Mouse (Mus musculus): Measurements from ENCODE around the gene Cdsn. TPM values are rescaled to one million over a fixed set of nuclear protein-coding genes. Genes with fewer than 3 reads are reported as not detected.

Cdsn gene
- polyA plus RNA-seq, 1 experiment from 2014 or later: not detected

DNA sequence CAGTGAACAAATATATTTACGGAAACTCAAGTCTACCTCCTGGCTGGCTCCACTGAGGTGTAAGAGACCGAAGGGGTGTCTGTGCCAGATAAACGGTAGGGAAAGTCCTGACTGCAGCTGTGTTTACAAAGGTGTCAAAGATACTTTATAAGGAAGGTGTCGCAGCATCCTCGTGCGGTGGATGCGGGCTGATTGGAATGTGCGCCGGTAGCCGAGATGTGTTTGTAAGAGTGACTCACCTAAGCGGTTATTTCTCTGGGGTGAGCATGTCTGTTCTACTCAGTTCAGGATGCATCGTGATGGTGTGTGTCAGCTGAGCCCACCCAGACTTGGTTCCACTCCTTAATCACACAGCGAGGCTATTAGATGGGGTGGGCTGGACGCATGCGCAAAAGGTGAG is 39.8 kb downstream of the Cdsn start:
- H3K36me3 ChIP-seq (ENCODE audit: control insufficient read depth, insufficient read depth, low read length): no peaks in the 10 kb centered on the region
- no peak overlapping the region for H3K4me3 ChIP-seq (ENCODE audit: low read depth, low read length)
- no peak overlapping the region for H3K27ac ChIP-seq (ENCODE audit: low read depth, low read length)
- no peak for ATAC-seq (replicated peaks; ENCODE audit: low FRiP score)
- no peak for DNase-seq (ENCODE audit: low spot score)
- no peaks in the 10 kb centered on the region for H3K4me1 ChIP-seq (replicated peaks; ENCODE audit: control insufficient read depth, insufficient read depth, low read length)
- WGBS: 84% methylated on average over 15 of the region's 15 CpGs
- no peaks in the 10 kb centered on the region for H3K9me3 ChIP-seq (ENCODE audit: control insufficient read depth, low read length)
- no peaks in the 10 kb centered on the region for H3K27me3 ChIP-seq (replicated peaks; ENCODE audit: control insufficient read depth, insufficient read depth, low read length)
- no peak overlapping the region for H3K9ac ChIP-seq (ENCODE audit: low read depth, low read length)
- H3K4me2 ChIP-seq: no peak overlapping the region

DNA sequence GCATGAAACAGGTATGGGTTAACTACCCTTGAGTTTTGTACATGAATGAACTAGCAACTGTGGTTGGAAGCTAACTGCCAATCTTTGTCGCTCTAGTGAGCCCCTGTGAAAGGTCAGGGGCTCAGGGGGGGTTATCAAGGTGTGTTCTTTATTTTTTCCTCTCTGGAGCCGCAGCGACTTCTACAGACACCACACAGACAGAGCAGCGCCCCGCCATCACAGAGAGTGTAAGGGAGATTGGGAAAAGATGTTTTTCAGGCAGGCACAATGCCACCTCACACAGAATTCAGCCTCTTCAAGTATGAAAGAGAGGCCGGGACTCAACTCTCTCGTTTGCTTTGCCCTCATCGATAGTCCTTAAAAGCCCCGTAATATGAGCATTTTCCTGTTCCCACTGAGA is 40.2 kb downstream of the Cdsn start:
- WGBS: 66% methylated on average over 9 of the region's 9 CpGs
- no peak for ATAC-seq (replicated peaks; ENCODE audit: low FRiP score)
- no peak overlapping the region for H3K9ac ChIP-seq (ENCODE audit: low read depth, low read length)

DNA sequence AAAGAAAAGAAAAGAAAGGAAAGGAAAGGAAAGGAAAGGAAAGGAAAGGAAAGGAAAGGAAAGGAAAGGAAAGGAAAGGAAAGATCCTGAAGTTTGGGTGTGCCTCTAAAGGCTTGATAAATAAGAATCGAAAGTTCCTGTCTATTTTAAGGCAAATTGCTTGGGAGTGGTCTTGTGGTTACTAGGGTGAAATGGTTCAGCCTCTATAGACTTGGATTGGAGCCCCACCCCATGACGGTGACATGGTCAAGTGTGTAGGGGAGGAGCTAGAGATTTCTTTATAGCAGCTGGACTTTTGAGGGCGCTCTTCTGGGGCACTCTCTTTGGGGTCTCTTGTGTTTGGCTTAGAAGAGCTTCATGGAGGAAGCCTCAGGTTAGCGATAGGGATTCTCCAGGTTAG is 41.9 kb downstream of the Cdsn start:
- ATAC-seq (replicated peaks; ENCODE audit: low FRiP score) (no peak), DNase-seq (ENCODE audit: low spot score) (no peak)
- no peaks in the 10 kb centered on the region for H3K36me3 ChIP-seq (ENCODE audit: control insufficient read depth, insufficient read depth, low read length)
- no peaks in the 10 kb centered on the region for H3K4me1 ChIP-seq (replicated peaks; ENCODE audit: control insufficient read depth, insufficient read depth, low read length)
- H3K27me3 ChIP-seq (replicated peaks; ENCODE audit: control insufficient read depth, insufficient read depth, low read length): no peaks in the 10 kb centered on the region
- no peak overlapping the region for H3K4me3 ChIP-seq (ENCODE audit: low read depth, low read length)
- H3K9me3 ChIP-seq (ENCODE audit: control insufficient read depth, low read length): no peaks in the 10 kb centered on the region
- 30% methylated on average over 4 of the region's 4 CpGs for WGBS
- H3K4me2 ChIP-seq: no peak overlapping the region
- no peak overlapping the region for H3K9ac ChIP-seq (ENCODE audit: low read depth, low read length)
- no peak overlapping the region for H3K27ac ChIP-seq (ENCODE audit: low read depth, low read length)

More for the DNA sequence above, 40.2 kb downstream of the Cdsn start:
- H3K27ac ChIP-seq (ENCODE audit: low read depth, low read length): no peak overlapping the region
- no peaks in the 10 kb centered on the region for H3K9me3 ChIP-seq (ENCODE audit: control insufficient read depth, low read length)
- DNase-seq (ENCODE audit: low spot score): no peak
- no peaks in the 10 kb centered on the region for H3K27me3 ChIP-seq (replicated peaks; ENCODE audit: control insufficient read depth, insufficient read depth, low read length)
- no peaks in the 10 kb centered on the region for H3K36me3 ChIP-seq (ENCODE audit: control insufficient read depth, insufficient read depth, low read length)
- no peaks in the 10 kb centered on the region for H3K4me1 ChIP-seq (replicated peaks; ENCODE audit: control insufficient read depth, insufficient read depth, low read length)
- no peak overlapping the region for H3K4me3 ChIP-seq (ENCODE audit: low read depth, low read length)
- no peak overlapping the region for H3K4me2 ChIP-seq

DNA sequence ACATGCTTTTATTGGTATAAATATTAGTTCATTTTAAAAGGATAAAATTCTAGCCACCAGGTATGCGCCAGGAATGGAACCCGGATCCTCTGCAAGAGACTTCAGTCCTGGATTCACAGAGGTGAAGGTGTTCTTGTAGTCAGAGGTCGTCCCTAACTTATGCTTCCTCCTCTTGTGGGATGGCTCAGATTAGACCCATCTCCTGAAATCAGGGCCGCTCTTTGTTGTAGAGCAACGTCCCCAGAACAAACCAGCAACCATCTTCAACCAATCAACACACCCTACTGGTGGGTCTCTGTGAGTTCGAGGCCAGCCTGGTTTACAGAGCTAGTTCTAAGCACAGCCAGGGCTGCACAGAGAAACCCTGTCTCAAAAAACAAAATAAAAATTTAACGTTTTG is 42.5 kb downstream of the Cdsn start:
- Histone ChIP-seq H3K4me1 (replicated peaks; ENCODE audit: control insufficient read depth, insufficient read depth, low read length) (no peaks in the 10 kb centered on the region), H3K27ac (ENCODE audit: low read depth, low read length) (no peak overlapping the region), H3K9me3 (ENCODE audit: control insufficient read depth, low read length) (no peaks in the 10 kb centered on the region), H3K4me3 (ENCODE audit: low read depth, low read length) (no peak overlapping the region), H3K27me3 (replicated peaks; ENCODE audit: control insufficient read depth, insufficient read depth, low read length) (no peaks in the 10 kb centered on the region), H3K9ac (ENCODE audit: low read depth, low read length) (no peak overlapping the region), H3K4me2 (no peak overlapping the region), H3K36me3 (ENCODE audit: control insufficient read depth, insufficient read depth, low read length) (no peaks in the 10 kb centered on the region)
- ATAC-seq (replicated peaks; ENCODE audit: low FRiP score) (no peak), DNase-seq (ENCODE audit: low spot score) (no peak)
- WGBS: 76% methylated on average over 7 of the region's 7 CpGs

DNA sequence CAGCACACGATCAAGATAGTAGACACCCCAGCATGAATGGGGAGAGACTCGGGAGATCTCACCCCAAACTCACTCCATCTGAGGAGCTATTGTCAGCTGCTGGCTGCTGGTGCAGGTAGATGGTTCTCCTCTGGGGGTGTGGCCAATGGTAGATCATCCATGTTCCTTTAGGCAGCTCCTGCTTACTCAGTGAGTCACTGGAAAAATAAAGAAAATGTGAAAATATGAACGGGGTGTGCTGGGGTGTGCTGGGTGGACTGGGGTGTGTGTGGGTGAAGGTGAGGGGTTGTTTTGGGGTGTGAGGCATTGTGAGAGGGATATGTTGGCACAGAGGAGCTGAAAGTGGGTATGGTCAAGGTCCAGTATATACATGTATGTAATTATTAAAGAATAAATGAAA is 45.5 kb downstream of the Cdsn start:
- Histone ChIP-seq H3K9ac (ENCODE audit: low read depth, low read length) (no peak overlapping the region), H3K36me3 (ENCODE audit: control insufficient read depth, insufficient read depth, low read length) (no peaks in the 10 kb centered on the region), H3K4me1 (replicated peaks; ENCODE audit: control insufficient read depth, insufficient read depth, low read length) (no peaks in the 10 kb centered on the region), H3K27me3 (replicated peaks; ENCODE audit: control insufficient read depth, insufficient read depth, low read length) (no peaks in the 10 kb centered on the region), H3K4me2 (no peak overlapping the region), H3K4me3 (ENCODE audit: low read depth, low read length) (no peak overlapping the region), H3K9me3 (ENCODE audit: control insufficient read depth, low read length) (no peaks in the 10 kb centered on the region), H3K27ac (ENCODE audit: low read depth, low read length) (no peak overlapping the region)
- DNase-seq (ENCODE audit: low spot score): no peak
- WGBS: 87% methylated on average over 3 of the region's 3 CpGs
- no peak for ATAC-seq (replicated peaks; ENCODE audit: low FRiP score)

DNA sequence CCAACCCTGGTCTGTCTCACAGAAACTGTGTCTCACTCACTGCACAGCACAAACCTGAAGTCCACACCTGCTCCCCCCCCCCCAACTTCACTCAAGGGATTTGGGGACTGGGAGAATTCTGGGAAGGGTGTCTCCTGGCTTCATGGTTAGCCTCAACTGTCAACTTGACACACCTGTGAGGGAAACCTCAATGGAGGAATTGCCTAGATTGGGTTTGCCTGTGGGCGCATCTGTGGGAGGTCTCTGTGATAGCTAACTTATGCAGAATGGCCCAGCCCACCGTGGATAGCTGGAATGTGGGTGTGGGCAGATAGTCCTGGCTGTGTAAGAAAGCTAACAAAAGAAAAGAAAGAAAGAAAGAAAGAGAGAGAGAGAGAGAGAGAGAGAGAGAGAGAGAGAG is 49.3 kb downstream of the Cdsn start, which contains the start of gene Sfta2:
TSS of gene Sfta2 (plus strand) at position 301 of the 400 bp plus-strand sequence.
- WGBS: 62% methylated on average over 2 of the region's 2 CpGs
- Histone ChIP-seq H3K4me1 (replicated peaks; ENCODE audit: control insufficient read depth, insufficient read depth, low read length) (no peaks in the 10 kb centered on the region), H3K4me2 (no peak within 1 kb of the TSS), H3K27ac (ENCODE audit: low read depth, low read length) (no peak within 1 kb of the TSS), H3K4me3 (ENCODE audit: low read depth, low read length) (no peak within 1 kb of the TSS), H3K36me3 (ENCODE audit: control insufficient read depth, insufficient read depth, low read length) (no peaks in the 10 kb centered on the region), H3K9me3 (ENCODE audit: control insufficient read depth, low read length) (no peaks in the 10 kb centered on the region), H3K9ac (ENCODE audit: low read depth, low read length) (no peak within 1 kb of the TSS), H3K27me3 (replicated peaks; ENCODE audit: control insufficient read depth, insufficient read depth, low read length) (no peaks in the 10 kb centered on the region)
- ATAC-seq (replicated peaks; ENCODE audit: low FRiP score) (no peak), DNase-seq (ENCODE audit: low spot score) (no peak)

DNA sequence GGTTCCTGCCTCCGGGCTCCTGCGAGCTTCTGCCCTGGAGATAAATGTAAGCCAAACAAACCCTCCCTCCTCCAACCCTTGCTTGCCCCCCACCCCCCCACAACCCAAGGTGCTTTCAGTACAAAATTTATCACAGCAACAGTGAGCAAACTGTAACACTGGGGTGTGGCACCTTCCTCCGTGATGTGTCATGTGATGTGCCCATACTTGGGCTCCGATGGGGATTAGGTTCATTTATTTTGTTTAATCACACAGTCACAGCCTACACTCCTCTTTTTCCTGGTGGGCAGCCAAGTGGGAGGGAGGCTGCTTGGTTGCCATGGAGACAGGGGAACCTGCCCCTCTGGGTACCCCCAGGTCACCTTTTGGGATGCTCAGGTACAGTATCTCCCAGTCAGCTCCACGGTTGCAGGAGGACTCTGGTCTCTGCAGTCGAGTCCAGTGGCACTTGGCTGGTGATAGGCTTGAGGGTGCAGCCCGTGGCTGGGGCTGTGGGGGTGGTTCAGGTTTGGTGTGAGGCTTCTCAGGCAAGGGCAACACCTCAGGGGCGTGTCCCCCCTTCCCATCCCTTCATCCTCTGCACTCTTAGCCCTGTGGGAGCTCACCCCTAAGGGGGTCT is 49.9 kb downstream of the Cdsn start:
- H3K4me3 ChIP-seq (ENCODE audit: low read depth, low read length): no peak overlapping the region
- H3K36me3 ChIP-seq (ENCODE audit: control insufficient read depth, insufficient read depth, low read length): no peaks in the 10 kb centered on the region
- H3K4me2 ChIP-seq: no peak overlapping the region
- no peaks in the 10 kb centered on the region for H3K9me3 ChIP-seq (ENCODE audit: control insufficient read depth, low read length)
- WGBS: 42% methylated on average over 8 of the region's 8 CpGs
- H3K27ac ChIP-seq (ENCODE audit: low read depth, low read length): no peak overlapping the region
- DNase-seq (ENCODE audit: low spot score) (no peak), ATAC-seq (replicated peaks; ENCODE audit: low FRiP score) (no peak)
- H3K4me1 ChIP-seq (replicated peaks; ENCODE audit: control insufficient read depth, insufficient read depth, low read length): no peaks in the 10 kb centered on the region
- no peaks in the 10 kb centered on the region for H3K27me3 ChIP-seq (replicated peaks; ENCODE audit: control insufficient read depth, insufficient read depth, low read length)
- H3K9ac ChIP-seq (ENCODE audit: low read depth, low read length): no peak overlapping the region

Other genes with a start within 250 kb of the Cdsn start
- gene H2-Q1, start 231.7 kb upstream of the Cdsn start, polyA plus RNA-seq (2014; fragmentation: Nextera tagmentation; extraction: Ambion mirVana): 0.40 and 0.60 TPM in 2 replicates
- gene H2-Q2, start 209.9 kb upstream of the Cdsn start, polyA plus RNA-seq (2014; fragmentation: Nextera tagmentation; extraction: Ambion mirVana): 1.6 and 2.1 TPM in 2 replicates
- 1.8 and 2.0 TPM in 2 replicates for gene H2-Q4, start 172.5 kb upstream of the Cdsn start, polyA plus RNA-seq (2014; fragmentation: Nextera tagmentation; extraction: Ambion mirVana)
- gene H2-Q6, start 127.3 kb upstream of the Cdsn start, polyA plus RNA-seq (2014; fragmentation: Nextera tagmentation; extraction: Ambion mirVana): 15.2 and 16.4 TPM in 2 replicates
- 29.9 and 30.8 TPM in 2 replicates for gene H2-Q7, start 113.0 kb upstream of the Cdsn start, polyA plus RNA-seq (2014; fragmentation: Nextera tagmentation; extraction: Ambion mirVana)
- 72.3 and 73.7 TPM in 2 replicates for gene H2-Q10, start 82.0 kb upstream of the Cdsn start, polyA plus RNA-seq (2014; fragmentation: Nextera tagmentation; extraction: Ambion mirVana)
- gene Pou5f1, start 46.1 kb upstream of the Cdsn start, polyA plus RNA-seq (2014; fragmentation: Nextera tagmentation; extraction: Ambion mirVana): not detected in 2 replicates
- gene Tcf19, start 35.3 kb upstream of the Cdsn start, polyA plus RNA-seq (2014; fragmentation: Nextera tagmentation; extraction: Ambion mirVana): 37.3 and 41.2 TPM in 2 replicates
- 13.4 and 14.2 TPM in 2 replicates for gene Cchcr1, start 35.0 kb upstream of the Cdsn start, polyA plus RNA-seq (2014; fragmentation: Nextera tagmentation; extraction: Ambion mirVana)
- gene Psors1c2, start 18.9 kb upstream of the Cdsn start, polyA plus RNA-seq (2014; fragmentation: Nextera tagmentation; extraction: Ambion mirVana): 0.69 TPM in 1 of 2 replicates, not detected in the other
- gene 2300002M23Rik, start 15.3 kb downstream of the Cdsn start, polyA plus RNA-seq (2014; fragmentation: Nextera tagmentation; extraction: Ambion mirVana): not detected in 2 replicates
- gene Sfta2, start 49.4 kb downstream of the Cdsn start, polyA plus RNA-seq (2014; fragmentation: Nextera tagmentation; extraction: Ambion mirVana): 0.32 TPM in 1 of 2 replicates, not detected in the other
- not detected in 2 replicates for gene Gm9573, start 74.5 kb downstream of the Cdsn start, polyA plus RNA-seq (2014; fragmentation: Nextera tagmentation; extraction: Ambion mirVana)
- 0.09 and 0.18 TPM in 2 replicates for gene Mucl3, start 91.6 kb downstream of the Cdsn start, polyA plus RNA-seq (2014; fragmentation: Nextera tagmentation; extraction: Ambion mirVana)
- gene Vars2, start 115.5 kb downstream of the Cdsn start, polyA plus RNA-seq (2014; fragmentation: Nextera tagmentation; extraction: Ambion mirVana): 18.8 and 20.6 TPM in 2 replicates
- 55.3 and 58.6 TPM in 2 replicates for gene Gtf2h4, start 121.6 kb downstream of the Cdsn start, polyA plus RNA-seq (2014; fragmentation: Nextera tagmentation; extraction: Ambion mirVana)
- 13.2 and 15.9 TPM in 2 replicates for gene Ddr1, start 152.5 kb downstream of the Cdsn start, polyA plus RNA-seq (2014; fragmentation: Nextera tagmentation; extraction: Ambion mirVana)

All from liver, embryonic 11.5 days (tissue).